Mouse (Mus musculus) brain, embryonic 14.5 days (tissue): Measurements from ENCODE around the gene Ammecr1.

Experiments used
- CTCF ChIP-seq: fragments of 200-500 bp; IDR thresholded peaks from 2 replicates; pipeline ENCODE4 v1.5.1; 2012; ENCODE audit warnings: inconsistent platforms, mild to moderate bottlenecking, moderate library complexity, borderline replicate concordance; ENCODE audit not compliant: insufficient read depth, insufficient read length; ENCODE audit errors: extremely low read depth
- POLR2A ChIP-seq: fragments of 200-500 bp; IDR thresholded peaks from 2 replicates; pipeline ENCODE4 v1.6.1; 2012; ENCODE audit warnings: mild to moderate bottlenecking, inconsistent platforms, borderline replicate concordance; ENCODE audit not compliant: poor library complexity, insufficient read depth, insufficient read length, severe bottlenecking; ENCODE audit errors: extremely low read depth

- TF ChIP-seq POLR2A (no peak), CTCF (no peak)
Measured at GRCm38 (mm10) chrX:142804596-142804995, 161.9 kb downstream of the Ammecr1 start.
